Mouse (Mus musculus) heart, adult 2 months (tissue): ENCODE results near the gene Rsbn1l. TPM values are rescaled to one million over a fixed set of nuclear protein-coding genes. Genes with fewer than 3 reads are reported as not detected.
A peak's percentile ranks its signal among the peaks of the same experiment; 100 is the strongest.

Experiments used
- DNase-seq, 2 experiments: peaks; one replicate each; pipeline ENCODE4 v3.0.0; 2021
- H3K27ac ChIP-seq: fragments of 200-600 bp; 2 replicates; pipeline ENCODE4 v1.8.1; 2022
- H3K27me3 ChIP-seq: fragments of 200-500 bp; 2 replicates; pipeline ENCODE4 v1.6.1; 2012; ENCODE audit warnings: mild to moderate bottlenecking, low read length, inconsistent platforms, mixed read lengths; ENCODE audit not compliant: control insufficient read depth, insufficient read depth
- H3K36me3 ChIP-seq: fragments of 200-500 bp; 2 replicates; pipeline ENCODE4 v1.6.1; 2012; ENCODE audit warnings: low read length, inconsistent platforms; ENCODE audit not compliant: control insufficient read depth, insufficient read depth
- H3K4me1 ChIP-seq: fragments of 200-500 bp; 2 replicates; pipeline ENCODE4 v1.6.1; 2011; ENCODE audit warnings: low read length; ENCODE audit not compliant: control insufficient read depth, insufficient read depth
- H3K4me3 ChIP-seq: fragments of 200-600 bp; 2 replicates; pipeline ENCODE4 v1.8.1; 2022
- H3K79me2 ChIP-seq: fragments of 200-500 bp; replicated peaks from 2 replicates; pipeline ENCODE4 v1.6.1; 2012; ENCODE audit warnings: mild to moderate bottlenecking, inconsistent platforms, low read length, moderate library complexity, mixed read lengths; ENCODE audit not compliant: control insufficient read depth, insufficient read depth
- H3K9ac ChIP-seq: fragments of 200-500 bp; 2 replicates; pipeline ENCODE4 v1.6.1; 2012; ENCODE audit warnings: low read depth, mild to moderate bottlenecking, control low read depth, inconsistent platforms, low read length, mixed read lengths
- CTCF ChIP-seq: fragments of 200-600 bp; IDR thresholded peaks from 2 replicates; pipeline ENCODE4 v1.8.1; 2022; ENCODE audit warnings: antibody characterized with exemption, mild to moderate bottlenecking, moderate library complexity
- EP300 ChIP-seq: fragments of 200-500 bp; IDR thresholded peaks from 2 replicates; pipeline ENCODE4 v1.6.1; 2011; ENCODE audit warnings: low read depth, low read length, control low read depth; ENCODE audit not compliant: insufficient read depth
- POLR2A ChIP-seq: fragments of 200-500 bp; IDR thresholded peaks from 2 replicates; pipeline ENCODE4 v1.6.1; 2011; ENCODE audit warnings: mild to moderate bottlenecking, low read depth, low read length, control low read depth; ENCODE audit not compliant: insufficient read depth
- WGBS: fragments of 180-500 bp; shearing (Covaris S2); methylation state at CpG from one replicate; pipeline ENCODE4 v1.1.7; 2018; 5-methylcytosine and 5-hydroxymethylcytosine counted together
- intact Hi-C: fragments of 180-260 bp; cut with DNase I; formaldehyde crosslinking; loops from one replicate; pipeline ENCODE4 v1.15.1; 2025
- polyA plus RNA-seq: library from polyadenylated mRNA; depleted of rRNA; stranded (reverse); fragments of >200 nt; gene quantifications from 2 replicates; pipeline ENCODE4 v1.2.3, GENCODE M21; 2012
- total RNA-seq, 2 experiments: library from RNA; stranded (reverse); gene quantifications; 2 replicates each; pipeline ENCODE4 v1.2.3; 2021

The Rsbn1l gene
- total and polyA plus RNA-seq, 3 experiments = 3.7 to 15.1 (median 11.5) TPM

GRCm38 (mm10) chr5:20881915-20882800, 74.0 kb downstream of the Rsbn1l start, which contains the start of the genes Phtf2 and Tmem60:
Gene Phtf2, minus strand, starts transcription at chr5:20882124.
Gene Tmem60, plus strand, starts transcription at chr5:20882191.
- Histone ChIP-seq H3K79me2 (no peaks in the 10 kb centered on the region; the same call in 1 of the 2 replicates), H3K27ac (peak within 1 kb of the TSS; percentile 91), H3K9ac (peak within 1 kb of the TSS; percentile 95), H3K4me3 (peak within 1 kb of the TSS; percentile 83), H3K36me3 (no peaks in the 10 kb centered on the region), H3K4me1 (peaks cover 1% of the 10 kb centered on the region; the same call in 1 of the 2 replicates), H3K27me3 (no peaks in the 10 kb centered on the region)
- intact Hi-C loops = loop anchor here (1.0 to 10.0 kb wide), 4 partner anchors 71 to 763 kb away; partner anchors contain the start of genes Armc10, Ccdc146, Fam185a and Fbxl13
- WGBS = under 1% methylated on average over 78 of the region's 94 CpGs
- TF ChIP-seq POLR2A (peak; percentile 77), CTCF (no peak), EP300 (no peak)
- DNase-seq = peak; percentile 99 to 100

DNA sequence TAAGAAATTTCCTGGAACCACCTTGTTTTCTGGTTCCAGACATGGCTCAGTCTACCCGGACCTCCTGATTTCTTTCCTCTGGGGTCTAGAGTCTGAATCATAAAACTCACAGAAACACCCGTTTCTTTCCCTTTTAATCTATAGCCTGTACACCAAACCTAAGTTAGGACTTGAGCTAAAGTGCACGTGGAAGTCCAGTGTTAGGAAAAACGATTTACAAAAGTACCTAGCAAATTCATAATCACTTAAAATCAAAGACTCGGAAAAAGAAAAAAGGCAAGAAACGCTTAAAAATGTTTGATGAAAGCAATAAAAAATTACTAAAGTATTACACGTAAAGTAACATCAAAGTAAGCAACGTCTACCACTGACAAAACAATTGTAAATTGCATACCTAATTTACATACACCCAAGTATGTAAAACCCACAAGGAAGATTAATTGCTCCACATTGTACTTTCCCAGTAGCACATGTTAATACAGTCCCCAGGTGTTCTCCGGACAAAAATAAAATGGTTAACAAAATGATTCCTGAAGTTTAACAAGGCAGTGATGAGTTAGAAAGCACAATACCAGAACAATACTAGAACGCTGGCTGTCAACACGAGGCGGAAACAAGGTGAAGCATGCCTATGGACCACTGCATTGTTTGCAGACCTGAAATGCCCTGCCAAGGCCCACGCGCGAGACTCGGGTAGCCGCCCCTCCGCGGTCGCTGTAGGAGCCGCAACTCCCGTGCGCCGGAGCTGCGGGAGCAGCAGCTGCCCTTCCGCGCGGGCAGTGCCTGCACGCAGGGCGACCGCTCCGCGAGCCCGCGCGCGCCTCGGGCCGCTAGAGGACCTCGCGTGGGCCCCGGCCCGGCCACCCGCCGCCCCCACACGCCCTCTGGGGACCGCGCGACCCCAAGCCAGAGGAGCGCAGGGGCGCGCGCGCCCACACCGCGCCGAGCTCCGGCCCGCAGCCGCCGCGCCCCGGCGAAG, 75.1 kb downstream of the Rsbn1l start:
- Histone ChIP-seq H3K36me3 (no peaks in the 10 kb centered on the region), H3K4me3 (peak overlapping the region; percentile 71), H3K27ac (peak overlapping the region; percentile 84), H3K9ac (peak overlapping the region; percentile 95), H3K79me2 (no peaks in the 10 kb centered on the region; the same call in 1 of the 2 replicates), H3K4me1 (peaks cover 1% of the 10 kb centered on the region; the same call in 1 of the 2 replicates), H3K27me3 (no peaks in the 10 kb centered on the region)
- 2% methylated on average over 64 of the region's 64 CpGs for WGBS
- intact Hi-C loops = loop anchor here (10.0 kb wide), 2 partner anchors 544 to 764 kb away; partner anchors contain the start of genes Armc10, Ccdc146, Fam185a and Fbxl13
- DNase-seq = peak; percentile 66 to 73
- no peak for TF ChIP-seq EP300
- no peak for TF ChIP-seq POLR2A
- TF ChIP-seq CTCF = peak; percentile 23; the same call in 1 of the 2 replicates

DNA sequence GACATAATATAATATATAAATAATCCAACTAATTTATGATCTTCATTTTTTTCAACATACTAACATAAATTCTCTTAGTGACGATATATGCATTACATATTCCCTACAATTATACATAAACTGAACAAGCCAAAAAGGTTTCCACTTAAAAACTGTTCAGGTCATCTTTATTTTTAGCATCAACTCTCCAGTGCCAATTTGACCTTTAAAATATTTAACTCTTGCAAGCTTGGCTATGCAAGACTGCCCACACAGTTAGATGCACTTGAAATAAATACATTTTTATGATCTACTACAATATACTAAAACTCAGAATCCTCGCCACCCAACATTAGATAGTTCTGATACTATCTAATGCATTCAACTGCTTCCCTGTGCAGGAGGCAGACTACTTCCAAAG, 75.8 kb downstream of the Rsbn1l start:
- DNase-seq = no peak
- Histone ChIP-seq H3K27me3 (no peaks in the 10 kb centered on the region), H3K4me1 (peaks cover 1% of the 10 kb centered on the region; the same call in 1 of the 2 replicates), H3K4me3 (peak overlapping the region; percentile 71), H3K36me3 (no peaks in the 10 kb centered on the region), H3K9ac (peak overlapping the region; percentile 37; the same call in 1 of the 2 replicates), H3K79me2 (no peaks in the 10 kb centered on the region; the same call in 1 of the 2 replicates), H3K27ac (peak overlapping the region; percentile 84)
- 63% methylated on average over 2 of the region's 2 CpGs for WGBS
- TF ChIP-seq POLR2A = no peak
- TF ChIP-seq EP300 = no peak
- no peak for TF ChIP-seq CTCF
- intact Hi-C loops = loop anchor here (10.0 kb wide), 2 partner anchors 544 to 764 kb away; partner anchors contain the start of genes Armc10, Ccdc146, Fam185a and Fbxl13

DNA sequence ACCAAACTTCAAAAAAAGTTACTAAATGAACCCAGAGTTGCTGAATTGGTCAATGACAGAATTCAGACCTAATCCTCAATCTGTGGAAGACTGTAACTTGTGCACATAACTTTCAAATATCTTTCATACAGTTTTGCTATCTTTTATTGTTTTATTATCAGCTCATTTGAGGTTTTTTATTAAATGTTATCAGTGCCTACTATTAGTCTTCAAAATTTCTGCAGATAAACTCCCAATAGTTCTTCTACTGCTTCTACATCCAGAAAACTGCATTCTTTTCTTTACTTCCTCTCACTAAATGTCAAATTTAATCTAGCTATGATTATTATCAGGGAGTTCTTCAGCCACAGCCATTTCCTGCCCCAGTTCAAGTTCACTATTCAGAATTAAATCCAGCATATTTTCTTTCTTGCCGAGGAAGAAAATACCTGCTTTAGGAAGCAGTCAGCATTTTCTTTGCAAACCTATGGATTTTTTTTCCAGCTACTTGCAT, 79.2 kb downstream of the Rsbn1l start:
- Histone ChIP-seq H3K27me3 (no peaks in the 10 kb centered on the region), H3K9ac (no peak overlapping the region), H3K36me3 (no peaks in the 10 kb centered on the region), H3K27ac (no peak overlapping the region), H3K79me2 (peaks cover 1% of the 10 kb centered on the region; the same call in 1 of the 2 replicates), H3K4me1 (no peaks in the 10 kb centered on the region), H3K4me3 (no peak overlapping the region)
- 15% methylated on average over 1 of the region's 1 CpGs for WGBS
- TF ChIP-seq CTCF (no peak), EP300 (no peak), POLR2A (no peak)
- DNase-seq = no peak
- intact Hi-C loops = no loop called here

GRCm38 (mm10) chr5:20873146-20873545, 83.1 kb downstream of the Rsbn1l start:
- WGBS = 57% methylated on average over 1 of the region's 1 CpGs
- no peaks in the 10 kb centered on the region for H3K4me1 ChIP-seq
- no peak for DNase-seq
- no peaks in the 10 kb centered on the region for H3K36me3 ChIP-seq
- intact Hi-C loops = no loop called here
- no peak overlapping the region for H3K4me3 ChIP-seq
- H3K27me3 ChIP-seq = no peaks in the 10 kb centered on the region
- H3K9ac ChIP-seq = no peak overlapping the region
- H3K79me2 ChIP-seq = peaks cover 1% of the 10 kb centered on the region; the same call in 1 of the 2 replicates
- no peak overlapping the region for H3K27ac ChIP-seq
- TF ChIP-seq EP300 (no peak), POLR2A (no peak), CTCF (no peak)
